Mouse (Mus musculus): Measurements from ENCODE around the gene Ptgr1. TPM values are rescaled to one million over a fixed set of nuclear protein-coding genes. Genes with fewer than 3 reads are reported as not detected.

Gene Ptgr1
- polyA plus RNA-seq, 1 experiment = 20.6 TPM

- no peak overlapping the region for H3K4me3 ChIP-seq
Measured at GRCm38 (mm10) chr4:58932541-58932940, 54.4 kb downstream of the Ptgr1 start.

DNA sequence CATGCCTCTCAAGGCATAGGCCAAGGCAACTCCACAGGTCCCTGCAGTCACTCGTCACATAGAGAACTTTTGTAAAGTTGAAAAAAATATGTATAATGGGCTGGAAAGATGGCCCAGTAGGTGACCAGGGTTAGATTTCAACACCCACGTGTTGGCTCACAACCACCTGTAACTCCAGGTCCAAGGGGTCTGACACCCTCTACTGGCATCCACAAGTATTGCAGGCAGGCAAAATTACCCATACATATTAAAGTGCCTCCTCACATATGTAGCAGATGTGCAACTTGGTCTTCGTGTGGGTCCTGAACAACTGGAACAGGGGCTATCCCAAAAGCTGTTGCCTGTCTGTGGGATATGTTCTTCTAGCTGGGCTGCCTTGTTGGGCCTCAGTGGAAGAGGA lies 59.3 kb downstream of the Ptgr1 start:
- no peak for TF ChIP-seq MYOG (IDR thresholded peaks at IDR 0.05; ENCODE audit: control insufficient read depth in 1 of 3, insufficient read depth in 1 of 3, insufficient read length in 2 of 3, low read depth in 2 of 3)
- TF ChIP-seq REST (IDR thresholded peaks at IDR 0.05; ENCODE audit: insufficient read depth, insufficient read length) = no peak
- no peak for TF ChIP-seq POLR2AphosphoS2 (IDR thresholded peaks at IDR 0.05; ENCODE audit: insufficient read length, low read depth)
- TF ChIP-seq USF1 (IDR thresholded peaks at IDR 0.05; ENCODE audit: low read depth) = no peak
- TF ChIP-seq MAX (IDR thresholded peaks at IDR 0.05; ENCODE audit: low read depth) = no peak
- no peak for TF ChIP-seq TCF12 (IDR thresholded peaks at IDR 0.05; ENCODE audit: insufficient read depth, poor library complexity, severe bottlenecking)
- TF ChIP-seq POLR2A (IDR thresholded peaks at IDR 0.05; ENCODE audit: insufficient read length, low read depth) = no peak
- TF ChIP-seq TCF3 (IDR thresholded peaks at IDR 0.05; ENCODE audit: insufficient read length, low read depth) = no peak
- TF ChIP-seq MYOD1 (IDR thresholded peaks at IDR 0.05; ENCODE audit: control insufficient read depth in 1 of 3, insufficient read length in 2 of 3, low read depth in 2 of 3) = no peak
- TF ChIP-seq E2F4 (IDR thresholded peaks at IDR 0.05; ENCODE audit: insufficient read depth) = no peak
- no peak for TF ChIP-seq CEBPB (IDR thresholded peaks at IDR 0.05; ENCODE audit: insufficient read depth, poor library complexity, severe bottlenecking)
- no peak for TF ChIP-seq SRF (IDR thresholded peaks at IDR 0.05; ENCODE audit: control insufficient read depth, insufficient read length, low read depth)

More at GRCm38 (mm10) chr4:58932541-58932940, 54.4 kb downstream of the Ptgr1 start:
- TF ChIP-seq POLR2A (IDR thresholded peaks at IDR 0.05; ENCODE audit: insufficient read length, low read depth) (no peak), MYOD1 (IDR thresholded peaks at IDR 0.05; ENCODE audit: control insufficient read depth in 1 of 3, insufficient read length in 2 of 3, low read depth in 2 of 3) (no peak), POLR2AphosphoS2 (IDR thresholded peaks at IDR 0.05; ENCODE audit: insufficient read length, low read depth) (no peak), E2F4 (IDR thresholded peaks at IDR 0.05; ENCODE audit: insufficient read depth) (no peak), TCF3 (IDR thresholded peaks at IDR 0.05; ENCODE audit: insufficient read length, low read depth) (no peak), USF1 (IDR thresholded peaks at IDR 0.05; ENCODE audit: low read depth) (no peak), MAX (IDR thresholded peaks at IDR 0.05; ENCODE audit: low read depth) (no peak)
- peaks cover 5% of the 10 kb centered on the region for H3K27me3 ChIP-seq (ENCODE audit: control insufficient read depth, insufficient read depth, insufficient read length)
- no peak overlapping the region for H3ac ChIP-seq (ENCODE audit: control insufficient read depth, insufficient read length)
- no peaks in the 10 kb centered on the region for H3K36me3 ChIP-seq (ENCODE audit: control insufficient read depth, insufficient read depth)
- no peaks in the 10 kb centered on the region for H3K79me2 ChIP-seq (ENCODE audit: control insufficient read depth, insufficient read depth)
- H3K4me2 ChIP-seq (ENCODE audit: low read depth) = no peak overlapping the region

DNA sequence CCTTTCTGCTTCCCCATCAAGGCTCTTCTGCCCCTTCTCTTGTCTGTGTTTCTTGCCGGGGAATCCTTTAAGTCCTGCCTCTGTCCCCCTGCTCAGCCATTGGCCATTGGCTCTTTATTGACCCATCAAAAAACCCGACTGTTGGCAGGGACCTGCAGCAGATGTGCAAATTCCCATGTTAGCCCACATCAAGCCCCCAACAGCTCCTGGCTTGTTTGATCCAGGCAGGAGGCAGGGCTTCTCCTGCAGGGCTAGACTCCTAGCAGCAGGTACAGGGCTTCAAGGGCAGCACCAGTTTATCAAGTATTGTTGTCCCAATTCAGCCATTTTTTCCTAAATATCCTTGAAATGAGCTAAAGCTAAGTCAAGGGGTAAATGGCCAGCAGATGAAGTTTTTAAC lies 60.8 kb downstream of the Ptgr1 start:
- peaks cover 5% of the 10 kb centered on the region for H3K27me3 ChIP-seq (ENCODE audit: control insufficient read depth, insufficient read depth, insufficient read length)
- no peak overlapping the region for H3ac ChIP-seq (ENCODE audit: control insufficient read depth, insufficient read length)
- TF ChIP-seq SRF (IDR thresholded peaks at IDR 0.05; ENCODE audit: control insufficient read depth, insufficient read length, low read depth) (no peak), MAX (IDR thresholded peaks at IDR 0.05; ENCODE audit: low read depth) (no peak), TCF3 (IDR thresholded peaks at IDR 0.05; ENCODE audit: insufficient read length, low read depth) (no peak), POLR2AphosphoS2 (IDR thresholded peaks at IDR 0.05; ENCODE audit: insufficient read length, low read depth) (no peak), REST (IDR thresholded peaks at IDR 0.05; ENCODE audit: insufficient read depth, insufficient read length) (no peak), MYOD1 (IDR thresholded peaks at IDR 0.05; ENCODE audit: control insufficient read depth in 1 of 3, insufficient read length in 2 of 3, low read depth in 2 of 3) (no peak), MYOG (IDR thresholded peaks at IDR 0.05; ENCODE audit: control insufficient read depth in 1 of 3, insufficient read depth in 1 of 3, insufficient read length in 2 of 3, low read depth in 2 of 3) (no peak), USF1 (IDR thresholded peaks at IDR 0.05; ENCODE audit: low read depth) (no peak), E2F4 (IDR thresholded peaks at IDR 0.05; ENCODE audit: insufficient read depth) (no peak), POLR2A (IDR thresholded peaks at IDR 0.05; ENCODE audit: insufficient read length, low read depth) (no peak), CEBPB (IDR thresholded peaks at IDR 0.05; ENCODE audit: insufficient read depth, poor library complexity, severe bottlenecking) (no peak), TCF12 (IDR thresholded peaks at IDR 0.05; ENCODE audit: insufficient read depth, poor library complexity, severe bottlenecking) (no peak)
- H3K4me2 ChIP-seq (ENCODE audit: low read depth) = no peak overlapping the region
- H3K79me2 ChIP-seq (ENCODE audit: control insufficient read depth, insufficient read depth) = no peaks in the 10 kb centered on the region
- no peaks in the 10 kb centered on the region for H3K36me3 ChIP-seq (ENCODE audit: control insufficient read depth, insufficient read depth)
- H3K4me3 ChIP-seq = no peak overlapping the region

More for the DNA sequence above, 59.3 kb downstream of the Ptgr1 start:
- no peaks in the 10 kb centered on the region for H3K36me3 ChIP-seq (ENCODE audit: control insufficient read depth, insufficient read depth)
- peaks cover 5% of the 10 kb centered on the region for H3K27me3 ChIP-seq (ENCODE audit: control insufficient read depth, insufficient read depth, insufficient read length)
- no peak overlapping the region for H3K4me2 ChIP-seq (ENCODE audit: low read depth)
- no peak overlapping the region for H3K4me3 ChIP-seq
- H3K79me2 ChIP-seq (ENCODE audit: control insufficient read depth, insufficient read depth) = no peaks in the 10 kb centered on the region
- H3ac ChIP-seq (ENCODE audit: control insufficient read depth, insufficient read length) = no peak overlapping the region

GRCm38 (mm10) chr4:58925664-58926063 lies 61.3 kb downstream of the Ptgr1 start:
- TF ChIP-seq E2F4 (IDR thresholded peaks at IDR 0.05; ENCODE audit: insufficient read depth) (no peak), POLR2A (IDR thresholded peaks at IDR 0.05; ENCODE audit: insufficient read length, low read depth) (no peak)
- H3K36me3 ChIP-seq (ENCODE audit: control insufficient read depth, insufficient read depth) = no peaks in the 10 kb centered on the region
- H3K4me2 ChIP-seq (ENCODE audit: low read depth) = no peak overlapping the region
- H3K79me2 ChIP-seq (ENCODE audit: control insufficient read depth, insufficient read depth) = no peaks in the 10 kb centered on the region
- no peak overlapping the region for H3K4me3 ChIP-seq
- no peak overlapping the region for H3ac ChIP-seq (ENCODE audit: control insufficient read depth, insufficient read length)
- peaks cover 5% of the 10 kb centered on the region for H3K27me3 ChIP-seq (ENCODE audit: control insufficient read depth, insufficient read depth, insufficient read length)

DNA sequence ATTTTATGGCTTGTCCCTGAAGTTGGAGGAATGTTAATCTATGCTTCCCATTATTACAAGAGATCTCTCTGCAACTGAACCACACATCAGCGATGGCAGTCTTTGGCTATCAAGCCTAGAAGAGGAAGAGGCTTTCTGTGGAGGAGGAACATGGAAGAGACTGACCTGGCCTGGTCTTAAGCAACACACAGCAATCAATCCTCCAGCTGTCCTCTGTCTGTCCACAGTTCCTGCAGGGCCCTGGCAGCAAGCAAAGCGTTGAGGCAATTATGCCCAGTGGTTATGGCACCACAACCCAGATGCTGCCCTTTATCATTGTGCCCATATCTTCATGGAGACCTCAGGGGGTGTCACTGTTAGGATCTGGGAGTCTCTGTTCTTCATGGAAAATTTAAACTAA lies 63.0 kb downstream of the Ptgr1 start:
- no peaks in the 10 kb centered on the region for H3K79me2 ChIP-seq (ENCODE audit: control insufficient read depth, insufficient read depth)
- TF ChIP-seq TCF3 (IDR thresholded peaks at IDR 0.05; ENCODE audit: insufficient read length, low read depth) (no peak), SRF (IDR thresholded peaks at IDR 0.05; ENCODE audit: control insufficient read depth, insufficient read length, low read depth) (no peak), MYOD1 (IDR thresholded peaks at IDR 0.05; ENCODE audit: control insufficient read depth in 1 of 3, insufficient read length in 2 of 3, low read depth in 2 of 3) (no peak), REST (IDR thresholded peaks at IDR 0.05; ENCODE audit: insufficient read depth, insufficient read length) (no peak)
- peaks cover 4% of the 10 kb centered on the region for H3K27me3 ChIP-seq (ENCODE audit: control insufficient read depth, insufficient read depth, insufficient read length)
- no peak overlapping the region for H3ac ChIP-seq (ENCODE audit: control insufficient read depth, insufficient read length)
- H3K4me3 ChIP-seq = no peak overlapping the region
- H3K4me2 ChIP-seq (ENCODE audit: low read depth) = no peak overlapping the region
- no peaks in the 10 kb centered on the region for H3K36me3 ChIP-seq (ENCODE audit: control insufficient read depth, insufficient read depth)

Other genes with a start within 250 kb of the Ptgr1 start
- gene Olfr267, start 199.4 kb downstream of the Ptgr1 start, polyA plus RNA-seq (2012; fragmentation: generic; extraction: Trizol) = not detected
- gene Ecpas, start 74.4 kb downstream of the Ptgr1 start, polyA plus RNA-seq (2012; fragmentation: generic; extraction: Trizol) = 22.4 TPM
- gene Zkscan16, start 43.5 kb downstream of the Ptgr1 start, polyA plus RNA-seq (2012; fragmentation: generic; extraction: Trizol) = not detected
- 5.4 TPM for gene Dnajc25, start 7.9 kb upstream of the Ptgr1 start, polyA plus RNA-seq (2012; fragmentation: generic; extraction: Trizol)
- gene Gm20503, start 16.1 kb upstream of the Ptgr1 start, polyA plus RNA-seq (2012; fragmentation: generic; extraction: Trizol) = 0.73 TPM
- gene Gng10, start 48.0 kb upstream of the Ptgr1 start, polyA plus RNA-seq (2012; fragmentation: generic; extraction: Trizol) = 57.3 TPM
- gene AI481877, start 151.9 kb upstream of the Ptgr1 start, polyA plus RNA-seq (2012; fragmentation: generic; extraction: Trizol) = 0.01 TPM
- gene Ugcg, start 202.1 kb upstream of the Ptgr1 start, polyA plus RNA-seq (2012; fragmentation: generic; extraction: Trizol) = 24.0 TPM

All from myocyte (in vitro differentiated cells).